Mouse (Mus musculus) left cerebral cortex, postnatal 36 days (tissue): Measurements from ENCODE around the gene Flrt3. TPM values are rescaled to one million over a fixed set of nuclear protein-coding genes. Genes with fewer than 3 reads are reported as not detected.

Experiments used
- DNase-seq, 2 experiments: peaks; one replicate each; pipeline ENCODE4 v3.0.0; 2021 to 2022; ENCODE audit warnings: low spot score in 2 of 2, mixed read lengths in 1 of 2
- intact Hi-C: fragments of 180-260 bp; cut with DNase I; formaldehyde crosslinking; loops from one replicate; pipeline ENCODE4 v1.15.1; 2025
- total RNA-seq, 2 experiments: library from RNA; stranded (reverse); gene quantifications; 2 replicates each; pipeline ENCODE4 v1.2.3; 2021

The Flrt3 gene
- total RNA-seq, 2 experiments from 2014 or later = 28.0 to 33.4 TPM

DNA sequence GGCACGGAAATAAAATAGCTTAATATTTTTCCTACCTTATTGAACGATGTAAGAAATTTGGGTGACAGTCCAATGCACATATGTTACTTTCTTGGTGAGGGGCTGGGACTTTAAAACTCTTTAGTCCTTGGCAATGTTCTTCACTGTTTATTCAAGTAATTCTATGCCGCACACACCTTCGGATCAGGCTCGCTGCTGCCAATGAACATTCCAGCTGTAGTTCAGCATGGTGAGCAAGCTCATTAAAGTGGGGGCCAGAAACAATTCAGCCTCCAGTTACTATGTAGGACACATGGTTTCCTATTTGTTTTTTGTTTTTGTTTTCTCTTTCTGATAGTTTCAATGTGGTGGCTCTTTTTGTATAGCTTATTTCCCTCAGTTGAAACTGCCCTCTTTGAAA, 8.6 kb downstream of the Flrt3 start:
- no peak for DNase-seq
- intact Hi-C loops = loop anchor here (10.0 kb wide), 2 partner anchors 128 to 1982 kb away; no protein-coding TSS in a partner anchor

DNA sequence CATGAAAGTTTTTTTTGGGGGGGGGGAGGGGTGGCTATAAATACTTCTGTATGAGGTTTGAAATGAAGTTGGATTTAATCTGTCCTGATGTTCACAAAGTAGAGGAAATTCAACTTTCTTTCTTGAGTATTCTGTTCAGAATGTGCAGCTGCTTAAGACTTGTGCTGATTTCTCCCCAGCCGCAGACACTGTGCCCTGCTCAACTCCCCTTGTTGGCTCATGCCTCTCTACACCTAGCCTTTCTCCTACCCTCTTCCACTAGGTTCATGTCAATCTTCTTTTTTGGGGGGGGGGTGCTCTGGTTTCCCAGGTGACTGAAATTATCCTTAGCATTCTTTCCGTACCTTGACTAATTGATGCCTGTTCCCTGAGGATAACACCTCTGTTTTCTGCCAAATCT, 17.3 kb downstream of the Flrt3 start:
- no peak for DNase-seq
- intact Hi-C loops = no loop called here

DNA sequence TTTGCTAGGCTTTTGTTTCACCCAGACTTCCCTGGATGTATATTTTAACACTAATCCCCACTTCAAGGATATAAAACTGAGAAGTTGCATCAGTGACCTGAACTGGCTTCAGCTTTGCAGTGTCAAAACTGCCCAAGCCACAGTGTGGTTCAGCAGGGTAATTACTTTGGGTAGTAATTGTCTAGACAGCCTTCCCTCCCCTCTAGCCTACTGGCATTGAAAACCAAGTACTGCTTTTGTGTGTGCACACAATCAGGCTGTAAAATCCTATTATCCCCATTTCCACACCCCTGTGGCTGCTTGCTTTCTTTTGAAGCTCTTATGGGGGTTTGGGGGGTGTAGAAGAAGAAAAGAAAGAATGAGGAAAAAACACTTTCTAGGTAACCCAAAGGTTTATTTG, 17.8 kb downstream of the Flrt3 start:
- DNase-seq = no peak
- intact Hi-C loops = no loop called here

DNA sequence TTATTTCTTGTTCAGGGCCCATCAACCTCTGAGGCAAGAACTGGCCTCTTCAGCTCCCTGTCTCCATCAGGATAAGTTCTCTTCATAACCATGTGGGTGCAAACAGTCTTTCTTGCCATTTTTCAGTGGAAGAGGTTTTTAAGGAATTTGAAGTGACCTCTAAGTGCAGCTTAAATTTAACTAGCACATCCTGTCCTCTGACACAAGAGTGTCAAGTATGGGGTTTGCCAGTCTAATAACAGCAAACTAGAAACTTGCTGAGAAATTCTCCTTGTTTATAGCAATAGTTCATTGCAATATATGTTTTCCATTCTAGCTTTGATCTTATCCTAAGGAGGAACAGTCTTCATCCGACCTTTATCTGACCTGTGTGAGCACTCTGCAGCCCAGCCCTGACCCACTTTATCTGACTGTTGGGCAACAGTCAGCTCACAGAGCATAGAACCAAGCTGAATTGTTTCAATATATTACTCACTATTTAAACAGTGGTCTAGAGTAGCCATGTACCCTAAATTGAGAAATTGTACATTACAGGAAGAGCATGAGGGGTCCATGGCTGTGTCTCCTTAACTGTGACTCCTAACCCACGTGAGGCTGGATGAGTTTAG, 49.4 kb downstream of the Flrt3 start:
- DNase-seq = no peak
- intact Hi-C loops = no loop called here

DNA sequence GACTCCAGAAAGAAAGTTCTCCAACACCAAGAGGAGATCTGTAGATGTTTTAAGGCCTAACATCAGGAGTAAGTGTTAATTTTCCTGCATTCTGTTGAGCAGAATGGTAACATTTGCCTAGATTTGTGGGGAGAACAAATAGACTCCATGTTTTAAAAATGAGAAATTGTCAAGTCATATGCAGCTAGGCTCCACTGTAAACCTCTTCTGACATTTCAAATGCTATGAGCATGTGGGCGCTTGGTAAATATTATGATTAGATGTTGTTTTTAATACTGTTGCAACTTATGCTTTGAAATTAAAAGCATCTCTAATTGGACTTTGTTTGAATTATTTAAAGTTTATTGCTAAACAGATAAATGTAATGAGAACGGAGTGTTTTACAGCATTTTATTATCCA, 55.8 kb downstream of the Flrt3 start:
- intact Hi-C loops = no loop called here
- DNase-seq = no peak
